Mouse (Mus musculus): ENCODE data around the gene Tmem79.
"Not testable (repeated sequence)": the region's sequence is repeated elsewhere in the genome, so short reads cannot be mapped to it uniquely, and the experiment has no call there.

DNA sequence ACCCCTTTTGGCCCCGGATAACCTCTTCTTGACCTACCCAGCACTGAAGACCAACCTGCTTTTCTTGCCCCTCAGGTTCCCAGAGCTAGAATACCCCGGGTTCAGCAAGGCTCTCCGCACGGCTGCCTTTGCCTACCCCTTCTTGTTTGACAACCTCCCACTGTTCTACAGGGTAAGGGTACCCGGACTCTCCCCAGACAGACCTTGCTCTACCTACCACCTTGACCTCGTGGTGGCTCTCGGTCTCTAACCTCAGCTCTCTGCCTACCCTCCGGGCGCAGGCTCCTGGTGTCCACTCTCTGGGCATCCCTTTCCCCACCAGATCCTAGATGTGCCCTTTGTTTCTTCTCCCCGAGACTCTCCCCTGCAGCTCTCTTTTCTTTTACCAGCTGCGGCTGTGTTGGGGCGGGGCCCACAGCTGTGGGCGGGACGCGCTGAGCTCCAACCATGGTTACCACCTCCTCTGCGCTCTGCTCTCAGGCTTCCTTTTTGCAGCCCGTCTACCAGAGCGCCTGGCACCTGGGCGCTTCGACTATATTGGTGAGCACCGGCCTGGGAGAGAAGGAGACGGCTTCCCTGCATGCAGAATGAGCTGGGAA is 31.0 kb upstream of the Tmem79 start:
- not testable (repeated sequence) for TF ChIP-seq POLR2A, CTCF (IDR thresholded peaks at IDR 0.05; ENCODE audit: insufficient read depth, low read depth, low read length)

Data from olfactory bulb, adult 2 months (tissue).